Mouse (Mus musculus) embryonic facial prominence, embryonic 14.5 days (tissue): Measurements from ENCODE around the gene Hecw2. TPM values are rescaled to one million over a fixed set of nuclear protein-coding genes. Genes with fewer than 3 reads are reported as not detected.

Source experiments
- ATAC-seq: fragments of 200-750 bp; cut with Nextera tagmentation; 2 replicates; pipeline ENCODE4 v1.8.0; 2017; ENCODE audit warnings: low read depth, moderate number of reproducible peaks, moderate TSS enrichment
- DNase-seq: peaks from one replicate; pipeline ENCODE4 v3.0.0-alpha.2; 2015; ENCODE audit warnings: low spot score
- H3K27ac ChIP-seq: fragments of 300-500 bp; sonication (generic); replicated peaks from 2 replicates; pipeline ENCODE4 v1.5.1; 2014; ENCODE audit warnings: low read depth, mild to moderate bottlenecking, low read length, moderate library complexity
- H3K27me3 ChIP-seq: fragments of 300-500 bp; sonication (generic); replicated peaks from 2 replicates; pipeline ENCODE4 v1.6.1; 2014; ENCODE audit warnings: low read length; ENCODE audit not compliant: control insufficient read depth, insufficient read depth
- H3K36me3 ChIP-seq: fragments of 300-500 bp; sonication (generic); 2 replicates; pipeline ENCODE4 v1.6.1; 2014; ENCODE audit warnings: low read length, mixed read lengths; ENCODE audit not compliant: control insufficient read depth, insufficient read depth
- H3K4me1 ChIP-seq: fragments of 300-500 bp; sonication (generic); 2 replicates; pipeline ENCODE4 v1.6.1; 2014; ENCODE audit warnings: antibody characterized with exemption, low read length; ENCODE audit not compliant: control insufficient read depth, insufficient read depth
- H3K4me2 ChIP-seq: fragments of 300-500 bp; sonication (generic); 2 replicates; pipeline ENCODE4 v1.6.1; 2014; ENCODE audit warnings: low read depth, mild to moderate bottlenecking, low read length, moderate library complexity, mixed read lengths
- H3K4me3 ChIP-seq: fragments of 300-500 bp; sonication (generic); 2 replicates; pipeline ENCODE4 v1.5.1; 2014; ENCODE audit warnings: low read depth, mild to moderate bottlenecking, low read length
- H3K9ac ChIP-seq: fragments of 300-500 bp; sonication (generic); 2 replicates; pipeline ENCODE4 v1.6.1; 2014; ENCODE audit warnings: low read depth, mild to moderate bottlenecking, low read length, moderate library complexity, mixed read lengths
- H3K9me3 ChIP-seq: fragments of 300-500 bp; sonication (generic); 2 replicates; pipeline ENCODE4 v1.6.1; 2016; ENCODE audit warnings: low read length; ENCODE audit not compliant: control insufficient read depth
- WGBS: fragments of 180-500 bp; shearing (Covaris S2); extraction: QIAGEN DNeasy Blood & Tissue Kit; methylation state at CpG from one replicate; pipeline ENCODE4 v1.1.7; 2014; 5-methylcytosine and 5-hydroxymethylcytosine counted together
- polyA plus RNA-seq: library from polyadenylated mRNA; unstranded; fragments of >200 nt; fragmentation: Nextera tagmentation; extraction: Ambion mirVana; gene quantifications from 2 replicates; pipeline ENCODE4 v1.2.1, GENCODE M21; 2014

The Hecw2 gene
- polyA plus RNA-seq, result 3.9 and 4.8 TPM in 2 replicates

DNA sequence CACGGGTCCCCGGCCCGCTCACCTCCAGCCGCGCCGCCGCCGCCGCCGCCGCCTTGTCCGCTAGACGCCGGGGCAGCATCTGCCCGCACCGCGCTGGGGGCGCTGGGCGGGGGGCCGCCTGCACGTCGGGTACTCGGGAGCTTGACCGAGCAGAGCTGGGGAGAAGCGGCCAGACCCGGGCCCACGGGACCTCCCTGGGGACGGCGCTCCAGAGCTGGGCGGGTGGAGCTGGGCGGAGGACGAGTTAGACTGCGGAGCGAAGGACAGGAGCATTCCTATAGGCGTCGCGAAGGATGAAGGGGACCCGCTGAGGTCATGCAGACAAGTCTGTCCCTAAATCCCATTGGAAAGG is at the start of gene Hecw2:
Gene Hecw2, minus strand, starts transcription at position 215 of the 352 bp plus-strand sequence.
- DNase-seq, result peak; percentile 44
- peak within 1 kb of the TSS; percentile 77 for H3K4me2 ChIP-seq
- H3K4me3 ChIP-seq, result peak within 1 kb of the TSS; percentile 83
- H3K27me3 ChIP-seq, result 0 out of 2 replicates have a peak, but pooled peaks cover 3% of the 10 kb centered on the region
- peaks cover 2% of the 10 kb centered on the region; the same call in 1 of the 2 replicates for H3K4me1 ChIP-seq
- no peaks in the 10 kb centered on the region for H3K36me3 ChIP-seq
- H3K9me3 ChIP-seq, result no peaks in the 10 kb centered on the region
- peak; percentile 80 for ATAC-seq
- 0% methylated on average over 20 of the region's 38 CpGs for WGBS
- peak within 1 kb of the TSS; percentile 89 for H3K27ac ChIP-seq
- H3K9ac ChIP-seq, result peak within 1 kb of the TSS; percentile 88

DNA sequence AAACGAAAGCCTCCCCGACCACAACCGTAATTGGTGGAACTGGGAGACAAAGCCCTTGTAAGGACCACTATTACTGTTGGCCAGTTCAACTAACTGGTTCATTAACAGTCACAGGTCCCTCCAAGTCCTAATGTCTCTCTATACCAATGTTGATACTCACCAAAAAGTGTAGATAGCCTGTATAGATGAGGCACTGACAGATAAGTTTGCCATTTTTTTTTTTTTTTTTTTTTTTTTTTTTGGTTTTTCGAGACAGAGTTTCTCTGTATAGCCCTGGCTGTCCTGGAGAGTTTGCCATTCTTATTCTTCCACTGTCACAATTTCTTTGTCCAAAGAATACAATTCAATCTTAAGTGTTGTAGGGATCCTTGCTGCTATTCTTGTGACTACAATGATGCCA is 47.8 kb upstream of the Hecw2 start:
- ATAC-seq (no peak), DNase-seq (no peak)
- no peaks in the 10 kb centered on the region for H3K9me3 ChIP-seq
- no peak overlapping the region for H3K9ac ChIP-seq
- no peak overlapping the region for H3K27ac ChIP-seq
- no peak overlapping the region for H3K4me2 ChIP-seq
- no peaks in the 10 kb centered on the region for H3K36me3 ChIP-seq
- no peaks in the 10 kb centered on the region for H3K27me3 ChIP-seq
- WGBS, result 84% methylated on average over 4 of the region's 4 CpGs
- no peak overlapping the region for H3K4me3 ChIP-seq
- H3K4me1 ChIP-seq, result no peaks in the 10 kb centered on the region

DNA sequence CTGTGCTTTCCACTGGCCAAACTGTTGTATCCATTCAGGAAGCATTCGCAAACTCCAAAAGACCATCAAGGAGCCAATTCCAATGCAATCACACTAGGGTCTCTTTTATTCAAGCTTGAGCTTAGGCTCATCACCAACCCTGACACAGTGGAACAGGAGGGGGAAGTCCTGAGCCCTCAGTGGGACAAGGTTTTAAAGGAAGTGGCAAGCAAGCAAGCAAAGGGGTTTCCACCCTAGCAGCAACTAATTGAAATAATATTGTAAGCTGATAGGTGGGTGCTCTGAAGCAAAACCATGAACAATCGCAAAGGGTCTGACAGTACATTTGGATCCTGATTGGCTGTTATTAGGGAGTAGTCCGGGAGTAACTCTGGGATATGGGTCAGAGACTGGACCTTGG is 25.3 kb upstream of the Hecw2 start:
- Histone ChIP-seq H3K27ac (no peak overlapping the region), H3K27me3 (no peaks in the 10 kb centered on the region), H3K9me3 (no peaks in the 10 kb centered on the region), H3K4me3 (no peak overlapping the region), H3K36me3 (no peaks in the 10 kb centered on the region), H3K4me1 (no peaks in the 10 kb centered on the region), H3K9ac (no peak overlapping the region), H3K4me2 (no peak overlapping the region)
- DNase-seq (no peak), ATAC-seq (no peak)
- WGBS, result 94% methylated on average over 3 of the region's 3 CpGs

DNA sequence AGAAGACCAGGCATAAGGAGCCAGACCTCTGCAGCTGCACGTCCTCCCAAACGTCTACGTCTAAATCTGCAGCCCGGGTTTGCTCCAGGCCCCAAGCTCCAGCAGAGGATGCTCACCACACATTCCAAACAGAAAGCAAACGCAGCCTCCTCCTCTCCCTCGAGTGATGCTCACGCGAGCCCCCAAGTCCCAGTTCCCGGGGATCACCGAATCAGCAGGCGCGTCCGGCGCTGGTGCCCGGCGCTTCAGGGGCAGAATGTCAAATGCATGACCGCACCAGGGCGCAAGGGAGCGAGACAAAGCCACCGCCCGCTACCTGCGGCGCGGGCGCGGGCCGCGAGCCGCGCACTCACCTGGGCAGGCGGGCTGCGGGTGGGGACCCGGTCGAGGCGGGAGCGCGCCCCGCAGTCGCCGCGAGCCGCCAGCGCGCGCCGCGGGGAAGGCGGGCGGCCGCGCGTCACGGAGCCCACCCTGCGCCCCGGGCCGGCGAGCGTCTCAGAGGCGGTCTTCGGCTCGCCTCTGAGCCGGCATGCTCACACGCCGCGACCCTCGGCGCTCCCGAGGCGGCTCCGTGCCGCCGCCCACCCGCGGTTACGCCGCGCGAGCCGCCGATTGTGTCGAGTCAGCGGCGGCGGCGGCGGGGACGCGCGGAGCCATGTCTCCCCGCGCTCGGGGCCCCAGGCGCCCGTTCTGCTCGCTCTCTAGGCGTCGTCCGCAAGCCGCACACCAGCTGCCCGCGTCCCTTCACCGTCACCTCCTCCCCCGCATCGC is 600 bp downstream of the Hecw2 start:
- peak overlapping the region; percentile 77 for H3K4me2 ChIP-seq
- DNase-seq, result peak; percentile 80
- under 1% methylated on average over 16 of the region's 104 CpGs for WGBS
- 0 out of 2 replicates have a peak, but pooled peaks cover 3% of the 10 kb centered on the region for H3K27me3 ChIP-seq
- H3K4me1 ChIP-seq, result peaks cover 2% of the 10 kb centered on the region; the same call in 1 of the 2 replicates
- no peaks in the 10 kb centered on the region for H3K9me3 ChIP-seq
- peak; percentile 85 for ATAC-seq
- peak overlapping the region; percentile 89 for H3K27ac ChIP-seq
- peak overlapping the region; percentile 88 for H3K9ac ChIP-seq
- no peaks in the 10 kb centered on the region for H3K36me3 ChIP-seq
- H3K4me3 ChIP-seq, result peak overlapping the region; percentile 83

DNA sequence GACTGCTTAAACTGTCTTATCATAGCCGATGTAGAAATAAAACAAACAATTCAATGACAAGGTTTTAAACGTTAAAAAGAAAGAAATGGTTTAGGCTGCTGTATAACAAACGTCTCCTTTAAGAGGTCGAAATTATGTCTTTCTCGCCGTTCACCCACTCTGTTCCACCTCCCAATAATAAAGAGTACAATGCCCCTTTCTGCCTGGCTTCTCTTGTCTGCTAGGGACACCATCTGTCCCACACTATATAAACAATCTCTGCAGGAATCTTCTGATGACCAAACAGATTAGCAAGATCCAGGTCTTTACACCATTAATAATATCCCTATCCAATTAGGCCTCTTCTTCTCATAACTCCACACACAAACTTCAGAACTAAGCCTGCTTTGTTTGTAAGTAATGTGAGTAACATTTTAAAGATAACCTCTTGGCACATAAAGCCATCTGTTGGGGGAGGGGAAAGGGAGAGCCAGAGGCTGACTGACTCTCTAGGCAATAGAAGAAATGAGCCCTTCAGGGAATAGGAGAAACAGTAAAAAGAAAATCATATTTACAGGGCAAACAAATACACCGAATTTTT is 1.7 kb downstream of the Hecw2 start:
- H3K4me2 ChIP-seq, result peak overlapping the region; percentile 77
- H3K36me3 ChIP-seq, result no peaks in the 10 kb centered on the region
- H3K4me3 ChIP-seq, result peak overlapping the region; percentile 83
- ATAC-seq (no peak), DNase-seq (peak; percentile 36)
- WGBS, result 35% methylated on average over 7 of the region's 7 CpGs
- no peaks in the 10 kb centered on the region for H3K9me3 ChIP-seq
- peaks cover 2% of the 10 kb centered on the region; the same call in 1 of the 2 replicates for H3K4me1 ChIP-seq
- no peak overlapping the region for H3K27ac ChIP-seq
- 0 out of 2 replicates have a peak, but pooled peaks cover 3% of the 10 kb centered on the region for H3K27me3 ChIP-seq
- no peak overlapping the region for H3K9ac ChIP-seq

DNA sequence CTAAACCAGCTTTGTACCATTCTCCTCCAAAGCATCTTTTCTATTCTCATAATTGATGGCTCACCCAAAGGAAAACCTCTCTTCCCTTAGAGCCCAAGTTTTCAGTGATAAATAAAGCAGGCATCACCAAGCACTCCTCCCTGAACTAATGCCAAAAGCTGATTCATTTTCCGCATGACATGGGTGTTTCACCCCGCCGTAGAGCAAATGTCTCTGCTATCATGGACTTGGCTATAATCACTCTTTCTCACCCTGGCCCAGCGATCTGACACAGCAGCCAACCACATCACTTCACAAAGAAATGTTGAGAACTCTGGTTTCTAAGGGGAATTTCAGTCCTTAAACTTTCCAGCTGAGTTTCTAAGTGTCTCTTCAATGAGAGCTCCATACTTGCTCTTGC is 7.4 kb downstream of the Hecw2 start:
- Histone ChIP-seq H3K4me2 (no peak overlapping the region), H3K36me3 (no peaks in the 10 kb centered on the region), H3K4me3 (no peak overlapping the region), H3K27me3 (no peaks in the 10 kb centered on the region), H3K27ac (no peak overlapping the region), H3K9me3 (no peaks in the 10 kb centered on the region), H3K4me1 (0 out of 2 replicates have a peak, but pooled peaks cover 4% of the 10 kb centered on the region), H3K9ac (no peak overlapping the region)
- DNase-seq, result no peak
- 78% methylated on average over 4 of the region's 4 CpGs for WGBS
- ATAC-seq, result no peak

DNA sequence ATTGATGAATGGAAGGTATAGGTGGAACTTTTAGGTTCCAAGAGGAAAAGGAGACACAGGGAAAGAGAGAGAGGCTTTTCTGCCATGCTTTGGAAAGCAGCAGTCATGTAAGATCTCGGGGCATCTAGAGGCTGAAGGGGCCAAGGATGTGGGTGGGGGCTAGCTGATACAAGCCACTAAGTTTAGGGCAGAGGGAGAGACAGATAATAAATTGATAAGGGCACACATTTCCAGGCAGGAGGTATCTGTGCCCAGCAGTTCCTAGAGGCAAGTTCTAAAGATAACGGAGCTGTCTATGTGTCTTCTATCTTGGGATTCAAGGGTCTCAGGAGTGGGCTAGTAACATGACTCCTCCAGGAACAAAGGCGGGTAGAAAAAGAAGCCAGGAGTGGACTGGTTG is 8.6 kb downstream of the Hecw2 start:
- 51% methylated on average over 3 of the region's 3 CpGs for WGBS
- no peaks in the 10 kb centered on the region for H3K36me3 ChIP-seq
- no peak for ATAC-seq
- DNase-seq, result no peak
- no peaks in the 10 kb centered on the region for H3K27me3 ChIP-seq
- 0 out of 2 replicates have a peak, but pooled peaks cover 4% of the 10 kb centered on the region for H3K4me1 ChIP-seq
- no peak overlapping the region for H3K4me3 ChIP-seq
- no peak overlapping the region for H3K27ac ChIP-seq
- no peak overlapping the region for H3K4me2 ChIP-seq
- H3K9me3 ChIP-seq, result no peaks in the 10 kb centered on the region
- no peak overlapping the region for H3K9ac ChIP-seq

DNA sequence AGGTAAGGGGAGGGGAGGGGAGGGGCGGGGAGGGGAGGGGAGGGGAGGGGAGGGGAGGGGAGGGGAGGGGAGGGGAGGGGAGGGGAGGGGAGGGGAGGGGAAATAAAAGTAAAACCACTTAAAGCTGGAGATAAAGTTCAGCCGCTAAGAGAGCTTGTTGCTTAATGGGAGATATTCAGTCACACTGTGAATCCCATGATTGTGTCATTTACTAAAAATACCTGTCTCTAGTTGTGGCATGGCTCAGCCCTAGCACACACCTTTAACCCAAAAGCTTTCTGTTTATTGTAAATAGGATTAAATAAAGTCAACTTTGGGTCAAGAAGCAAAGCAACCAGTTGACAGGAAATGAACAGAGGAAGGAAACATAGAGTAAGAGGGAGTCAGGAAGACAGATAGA is 14.3 kb downstream of the Hecw2 start:
- Histone ChIP-seq H3K4me3 (no peak overlapping the region), H3K27ac (no peak overlapping the region), H3K9me3 (no peaks in the 10 kb centered on the region), H3K9ac (no peak overlapping the region), H3K27me3 (no peaks in the 10 kb centered on the region), H3K36me3 (no peaks in the 10 kb centered on the region), H3K4me1 (0 out of 2 replicates have a peak, but pooled peaks cover 4% of the 10 kb centered on the region), H3K4me2 (no peak overlapping the region)
- ATAC-seq (no peak), DNase-seq (no peak)
- WGBS, result 62% methylated on average over 1 of the region's 2 CpGs
